Mouse (Mus musculus) thymus, postnatal 25 days (tissue): ENCODE measurements around the gene 3110082I17Rik.

Experiments
- DNase-seq: peaks from one replicate; pipeline ENCODE4 v3.0.0; 2022

3110082I17Rik gene

GRCm38 (mm10) chr5:139320424-139320823 is 139.9 kb downstream of the 3110082I17Rik start:
- no peak for DNase-seq

- no peak for DNase-seq
Measured at GRCm38 (mm10) chr5:139317751-139318504, 142.4 kb downstream of the 3110082I17Rik start.

- no peak for DNase-seq
Measured at GRCm38 (mm10) chr5:139316982-139317675, 143.2 kb downstream of the 3110082I17Rik start.

GRCm38 (mm10) chr5:139314941-139315642 is 145.2 kb downstream of the 3110082I17Rik start:
- DNase-seq, result no peak

GRCm38 (mm10) chr5:139313536-139313935 is 146.8 kb downstream of the 3110082I17Rik start:
- no peak for DNase-seq

GRCm38 (mm10) chr5:139311822-139312221 is 148.5 kb downstream of the 3110082I17Rik start:
- no peak for DNase-seq

- no peak for DNase-seq
Measured at GRCm38 (mm10) chr5:139310477-139310876, 149.8 kb downstream of the 3110082I17Rik start.

- no peak for DNase-seq
Measured at GRCm38 (mm10) chr5:139309946-139310345, 150.4 kb downstream of the 3110082I17Rik start.
